Mouse (Mus musculus) cerebellum, adult 9-11 months (tissue): ENCODE measurements around the gene Nxpe3.

Experiments
- DNase-seq: peaks from one replicate; pipeline ENCODE4 v3.0.0; 2022

Gene Nxpe3

DNA sequence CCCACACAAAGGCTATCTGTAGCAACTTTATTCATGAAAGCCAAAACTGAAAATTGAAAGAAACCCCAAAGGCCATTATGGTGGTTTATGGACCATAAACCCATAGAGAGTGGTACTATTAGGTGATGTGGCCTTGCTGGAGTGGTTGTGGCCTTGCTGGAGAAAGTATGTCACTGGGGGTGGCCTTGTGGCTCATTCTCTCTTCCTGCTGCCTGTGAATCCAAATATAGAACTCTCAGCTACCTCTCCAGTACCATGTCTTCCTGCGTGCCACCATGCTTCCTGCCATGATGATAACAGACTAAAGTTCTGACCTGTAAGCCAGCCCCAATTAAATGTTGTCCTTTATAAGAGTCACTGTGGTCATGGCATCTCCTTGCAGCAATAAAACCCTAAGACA, 90.3 kb downstream of the Nxpe3 start:
- no peak for DNase-seq

DNA sequence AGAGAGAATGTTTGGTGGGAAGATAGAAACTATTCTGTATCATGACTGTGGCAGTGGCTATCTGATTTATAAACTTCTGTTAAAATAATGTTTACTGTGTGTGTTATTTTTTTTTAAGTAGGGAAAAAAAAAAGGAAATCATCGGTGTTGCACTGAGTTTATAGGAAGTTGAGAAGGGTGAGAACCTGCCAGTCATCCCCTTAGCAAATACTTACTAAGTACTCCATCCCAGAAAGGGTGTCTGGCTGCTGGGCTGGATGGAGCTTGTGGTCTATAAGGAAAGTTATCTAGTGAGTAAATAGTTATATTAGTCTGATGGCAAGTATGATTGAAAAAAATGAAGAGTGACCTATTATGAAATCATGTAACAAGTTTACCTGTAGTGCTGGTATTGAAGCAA, 93.5 kb downstream of the Nxpe3 start:
- no peak for DNase-seq

DNA sequence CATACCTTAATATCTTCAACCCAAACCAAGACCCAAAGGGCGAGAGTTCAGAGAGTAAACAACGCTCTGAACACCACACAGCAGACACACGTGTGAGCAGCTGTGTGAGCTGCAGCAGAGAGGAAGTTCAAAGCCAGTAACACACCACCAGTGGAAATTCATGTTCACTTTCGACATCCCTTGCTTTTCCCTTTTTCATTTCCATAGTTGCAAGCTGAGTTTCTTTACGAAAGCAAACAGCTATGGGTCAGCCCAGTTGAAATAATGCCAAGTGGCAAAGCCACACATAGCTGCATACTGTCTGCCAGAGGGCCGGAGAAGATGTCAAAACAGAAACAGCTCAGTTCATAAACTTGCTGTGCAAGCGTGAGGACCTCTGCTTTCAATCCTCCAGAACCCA, 96.2 kb downstream of the Nxpe3 start:
- DNase-seq: no peak

DNA sequence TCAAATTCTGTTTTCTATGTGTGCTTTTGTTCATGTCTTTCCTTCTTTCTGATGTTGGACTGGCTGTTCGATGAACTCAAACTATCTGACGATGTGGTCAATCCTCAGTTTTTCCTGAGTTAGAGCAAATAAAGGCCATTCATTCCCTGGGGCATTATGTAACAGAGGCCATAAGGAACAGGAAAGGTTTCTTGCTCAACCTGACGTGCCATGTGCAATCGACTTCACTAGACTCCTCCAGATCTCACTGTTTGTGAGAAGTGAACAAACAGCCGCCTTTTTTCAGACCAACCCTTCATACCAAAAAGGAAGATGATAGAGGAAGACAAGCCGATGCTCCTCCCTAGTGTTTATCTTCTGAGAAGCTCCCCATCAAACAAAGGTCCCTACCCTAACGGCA, 104.8 kb downstream of the Nxpe3 start:
- no peak for DNase-seq
